In genomic region chr4:43561997-43562768, GRCm38 (mm10) we compare ENCODE assay signal across 8 mouse cellular contexts. TPM values are rescaled to one million over a fixed set of nuclear protein-coding genes. Genes with fewer than 3 reads are reported as not detected.
DNase-seq lines count a peak whose midpoint lies in the region; ATAC-seq and TF ChIP-seq lines count a peak whose summit lies in the region.

Creb3 (plus strand) TSS chr4:43562332.
Tln1 (minus strand) TSS chr4:43562691.

- peak within 1 kb of the TSS; percentile 99 for H3K9ac ChIP-seq in heart, embryonic 12.5 days
- peak within 1 kb of the TSS; percentile 92 for H3K9ac ChIP-seq in kidney, postnatal 0 days (ENCODE audit: low read depth, low read length)
- peak within 1 kb of the TSS; percentile 91 for H3K9ac ChIP-seq in liver, embryonic 11.5 days (ENCODE audit: low read depth, low read length)
- H3K9ac ChIP-seq in stomach, embryonic 14.5 days (replicated peaks; ENCODE audit: low read depth, low read length), result peak within 1 kb of the TSS; percentile 92

- H3K9me3 ChIP-seq in heart, embryonic 12.5 days (replicated peaks), result no peaks in the 10 kb centered on the region
- H3K9me3 ChIP-seq in kidney, postnatal 0 days (replicated peaks; ENCODE audit: low read length), result no peaks in the 10 kb centered on the region
- no peaks in the 10 kb centered on the region for H3K9me3 ChIP-seq in liver, embryonic 11.5 days (ENCODE audit: control insufficient read depth, low read length)
- no peaks in the 10 kb centered on the region for H3K9me3 ChIP-seq in stomach, embryonic 14.5 days (ENCODE audit: control insufficient read depth, low read depth, low read length)

- TF ChIP-seq CTCF in kidney, postnatal 0 days (IDR thresholded peaks at IDR 0.05; ENCODE audit: low read depth), result peak; percentile 35; the same call in 1 of the 2 replicates

- WGBS in heart, embryonic 12.5 days, result under 1% methylated on average over 62 of the region's 62 CpGs
- under 1% methylated on average over 62 of the region's 62 CpGs for WGBS in kidney, postnatal 0 days
- under 1% methylated on average over 62 of the region's 62 CpGs for WGBS in liver, embryonic 11.5 days
- under 1% methylated on average over 62 of the region's 62 CpGs for WGBS in stomach, embryonic 14.5 days

- H3K4me1 ChIP-seq in heart, embryonic 12.5 days (replicated peaks), result peaks cover 53% of the 10 kb centered on the region
- peaks cover 49% of the 10 kb centered on the region for H3K4me1 ChIP-seq in kidney, postnatal 0 days (replicated peaks; ENCODE audit: insufficient read depth, low read length)
- H3K4me1 ChIP-seq in liver, embryonic 11.5 days (replicated peaks; ENCODE audit: control insufficient read depth, insufficient read depth, low read length), result peaks cover 49% of the 10 kb centered on the region
- peaks cover 48% of the 10 kb centered on the region for H3K4me1 ChIP-seq in stomach, embryonic 14.5 days (ENCODE audit: control insufficient read depth, insufficient read depth, low read length)

- peak; percentile 87 for ATAC-seq in erythroid progenitor cell, adult 5-6 weeks (replicated peaks; ENCODE audit: low FRiP score, poor library complexity, severe bottlenecking)
- ATAC-seq in heart, embryonic 12.5 days (ENCODE audit: insufficient number of reproducible peaks, low FRiP score), result peak; percentile 91
- ATAC-seq in kidney, postnatal 0 days (replicated peaks; ENCODE audit: low FRiP score, low read depth), result peak; percentile 89
- ATAC-seq in liver, embryonic 11.5 days (replicated peaks; ENCODE audit: low FRiP score), result peak; percentile 87
- peak; percentile 91 for ATAC-seq in stomach, embryonic 14.5 days (ENCODE audit: insufficient number of reproducible peaks, insufficient read depth, low FRiP score, low read depth)

- peak within 1 kb of the TSS; percentile 92 for H3K4me2 ChIP-seq in heart, embryonic 12.5 days
- H3K4me2 ChIP-seq in kidney, postnatal 0 days (ENCODE audit: low read length), result peak within 1 kb of the TSS; percentile 79
- H3K4me2 ChIP-seq in liver, embryonic 11.5 days, result peak within 1 kb of the TSS; percentile 97
- H3K4me2 ChIP-seq in stomach, embryonic 14.5 days (replicated peaks; ENCODE audit: low read depth, low read length), result peak within 1 kb of the TSS; percentile 91

- peak within 1 kb of the TSS; percentile 85 for H3K4me3 ChIP-seq in heart, embryonic 12.5 days
- peak within 1 kb of the TSS; percentile 65 for H3K4me3 ChIP-seq in kidney, postnatal 0 days (replicated peaks; ENCODE audit: low read depth, low read length)
- peak within 1 kb of the TSS; percentile 82 for H3K4me3 ChIP-seq in liver, embryonic 11.5 days (ENCODE audit: low read depth, low read length)
- H3K4me3 ChIP-seq in stomach, embryonic 14.5 days (ENCODE audit: low read depth, low read length), result peak within 1 kb of the TSS; percentile 82

- peak; percentile 96 for DNase-seq in CD4-positive helper T cell, adult 2 months (ENCODE audit: low read depth, low spot score)
- peak; percentile 90 for DNase-seq in brain, embryonic 18.5 days (ENCODE audit: low read depth, low spot score)
- peak; percentile 97 for DNase-seq in kidney, postnatal 0 days (ENCODE audit: low spot score)
- peak; percentile 93 for DNase-seq in liver, embryonic 11.5 days (ENCODE audit: low spot score)
- DNase-seq in naive thymus-derived CD4-positive, alpha-beta T cell, adult 2 months (ENCODE audit: low read depth), result peak; percentile 94

- no peaks in the 10 kb centered on the region for H3K27me3 ChIP-seq in heart, embryonic 12.5 days (replicated peaks)
- no peaks in the 10 kb centered on the region for H3K27me3 ChIP-seq in kidney, postnatal 0 days (ENCODE audit: insufficient read depth, low read length)
- H3K27me3 ChIP-seq in liver, embryonic 11.5 days (replicated peaks; ENCODE audit: control insufficient read depth, insufficient read depth, low read length), result no peaks in the 10 kb centered on the region
- no peaks in the 10 kb centered on the region for H3K27me3 ChIP-seq in stomach, embryonic 14.5 days (ENCODE audit: control insufficient read depth, insufficient read depth, low read length)

- peaks cover 37% of the 10 kb centered on the region for H3K36me3 ChIP-seq in heart, embryonic 12.5 days
- peaks cover 25% of the 10 kb centered on the region for H3K36me3 ChIP-seq in kidney, postnatal 0 days (ENCODE audit: insufficient read depth, low read length)
- peaks cover 20% of the 10 kb centered on the region for H3K36me3 ChIP-seq in liver, embryonic 11.5 days (ENCODE audit: control insufficient read depth, insufficient read depth, low read length)
- peaks cover 32% of the 10 kb centered on the region for H3K36me3 ChIP-seq in stomach, embryonic 14.5 days (ENCODE audit: control insufficient read depth, insufficient read depth, low read length)

- peak within 1 kb of the TSS; percentile 100 for H3K27ac ChIP-seq in heart, embryonic 12.5 days (ENCODE audit: poor library complexity, severe bottlenecking)
- peak within 1 kb of the TSS; percentile 99 for H3K27ac ChIP-seq in kidney, postnatal 0 days
- H3K27ac ChIP-seq in liver, embryonic 11.5 days (ENCODE audit: low read depth, low read length), result peak within 1 kb of the TSS; percentile 99
- H3K27ac ChIP-seq in stomach, embryonic 14.5 days (ENCODE audit: low read length), result peak within 1 kb of the TSS; percentile 100

RNA-seq across cellular contexts. Expression of gene Creb3, which starts in this region (rescaled TPM):
- 8.0 and 12.3 TPM in 2 replicates for total RNA-seq in erythroid progenitor cell, adult 5-6 weeks (2015; ENCODE audit: low replicate concordance)
- total RNA-seq in erythroid progenitor cell, adult 5-6 weeks (2017; ENCODE audit: low replicate concordance), result 9.6 and 45.0 TPM in 2 replicates
- polyA plus RNA-seq in heart, embryonic 12.5 days (2016; fragmentation: Nextera tagmentation; extraction: Ambion mirVana), result 57.2 and 61.2 TPM in 2 replicates
- polyA plus RNA-seq in kidney, postnatal 0 days (2015; fragmentation: Nextera tagmentation; extraction: Ambion mirVana), result 74.1 and 76.5 TPM in 2 replicates
- 29.6 and 31.3 TPM in 2 replicates for polyA plus RNA-seq in liver, embryonic 11.5 days (2014; fragmentation: Nextera tagmentation; extraction: Ambion mirVana)
- 56.2 and 69.8 TPM in 2 replicates for polyA plus RNA-seq in stomach, embryonic 14.5 days (2014; fragmentation: Nextera tagmentation; extraction: Ambion mirVana)

RNA-seq across cellular contexts. Expression of gene Tln1, which starts in this region (rescaled TPM):
- 111 and 144 TPM in 2 replicates for total RNA-seq in erythroid progenitor cell, adult 5-6 weeks (2015; ENCODE audit: low replicate concordance)
- 643 and 746 TPM in 2 replicates for total RNA-seq in erythroid progenitor cell, adult 5-6 weeks (2017; ENCODE audit: low replicate concordance)
- polyA plus RNA-seq in heart, embryonic 12.5 days (2016; fragmentation: Nextera tagmentation; extraction: Ambion mirVana), result 117 and 124 TPM in 2 replicates
- polyA plus RNA-seq in kidney, postnatal 0 days (2015; fragmentation: Nextera tagmentation; extraction: Ambion mirVana), result 64.9 and 65.8 TPM in 2 replicates
- 66.4 and 68.4 TPM in 2 replicates for polyA plus RNA-seq in liver, embryonic 11.5 days (2014; fragmentation: Nextera tagmentation; extraction: Ambion mirVana)
- polyA plus RNA-seq in stomach, embryonic 14.5 days (2014; fragmentation: Nextera tagmentation; extraction: Ambion mirVana), result 83.7 and 98.5 TPM in 2 replicates

Comparison
In these comparisons a context has a peak if more than half of its experiments do, and no peak if none do; other contexts are left out.
1. Peak in every context shown above with its lines: DNase-seq, ATAC-seq, H3K4me3 ChIP-seq and H3K27ac ChIP-seq.